Mouse (Mus musculus): ENCODE results near the gene Kalrn. TPM values are rescaled to one million over a fixed set of nuclear protein-coding genes. Genes with fewer than 3 reads are reported as not detected.

Kalrn gene
- polyA plus RNA-seq, 1 experiment from 2014 or later: 11.3 TPM

- no peak overlapping the region for H3K4me3 ChIP-seq
- H3K27me3 ChIP-seq (ENCODE audit: low read depth, poor library complexity, severe bottlenecking): no peaks in the 10 kb centered on the region
- H3K4me1 ChIP-seq: peaks cover 59% of the 10 kb centered on the region
- H3K27ac ChIP-seq (replicated peaks): no peak overlapping the region
- DNase-seq (ENCODE audit: low spot score): no peak
- 86% methylated on average over 12 of the region's 12 CpGs for WGBS
- peaks cover 4% of the 10 kb centered on the region; the same call in 1 of the 2 replicates for H3K36me3 ChIP-seq
- H3K9me3 ChIP-seq (replicated peaks): no peaks in the 10 kb centered on the region; the same call in 1 of the 2 replicates
These were observed 56.4 kb downstream of the Kalrn start for GRCm38 (mm10) chr16:34516891-34517398.

DNA sequence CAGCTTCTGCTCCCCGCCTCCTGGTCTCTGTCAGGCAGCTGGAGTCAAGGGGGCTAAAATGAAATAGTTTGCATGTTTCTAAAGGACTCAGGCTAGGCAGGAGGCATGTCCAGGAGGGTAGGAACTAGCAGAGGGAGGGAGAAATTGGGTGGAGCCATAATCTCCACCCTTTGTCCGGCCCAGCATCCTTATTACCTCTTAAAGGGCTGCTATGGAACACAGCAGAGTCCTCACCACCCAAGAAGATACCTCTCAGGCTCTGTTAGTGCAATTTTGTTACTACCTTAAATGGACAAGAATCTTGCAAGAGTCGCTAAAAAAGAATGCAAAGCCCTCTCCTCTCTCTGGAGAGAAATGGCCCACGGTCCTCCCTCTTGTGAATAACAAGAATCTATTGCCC is 57.8 kb downstream of the Kalrn start:
- H3K4me1 ChIP-seq: peaks cover 59% of the 10 kb centered on the region
- H3K27me3 ChIP-seq (ENCODE audit: low read depth, poor library complexity, severe bottlenecking): no peaks in the 10 kb centered on the region
- WGBS: 83% methylated on average over 4 of the region's 4 CpGs
- DNase-seq (ENCODE audit: low spot score): no peak
- no peak overlapping the region for H3K27ac ChIP-seq (replicated peaks)
- H3K4me3 ChIP-seq: no peak overlapping the region
- H3K36me3 ChIP-seq: peaks cover 3% of the 10 kb centered on the region; the same call in 1 of the 2 replicates
- H3K9me3 ChIP-seq (replicated peaks): no peaks in the 10 kb centered on the region; the same call in 1 of the 2 replicates

GRCm38 (mm10) chr16:34513956-34514593 is 59.3 kb downstream of the Kalrn start:
- DNase-seq (ENCODE audit: low spot score): no peak

GRCm38 (mm10) chr16:34512326-34512725 is 61.0 kb downstream of the Kalrn start:
- peaks cover 52% of the 10 kb centered on the region for H3K4me1 ChIP-seq
- WGBS: 92% methylated on average over 4 of the region's 4 CpGs
- no peak for DNase-seq (ENCODE audit: low spot score)
- H3K27me3 ChIP-seq (ENCODE audit: low read depth, poor library complexity, severe bottlenecking): no peaks in the 10 kb centered on the region
- no peaks in the 10 kb centered on the region for H3K36me3 ChIP-seq
- no peak overlapping the region for H3K27ac ChIP-seq (replicated peaks)
- H3K4me3 ChIP-seq: no peak overlapping the region
- no peaks in the 10 kb centered on the region for H3K9me3 ChIP-seq (replicated peaks)

More at GRCm38 (mm10) chr16:34513956-34514593, 59.3 kb downstream of the Kalrn start:
- Histone ChIP-seq H3K9me3 (replicated peaks) (no peaks in the 10 kb centered on the region), H3K4me3 (no peak overlapping the region), H3K4me1 (peaks cover 63% of the 10 kb centered on the region), H3K27me3 (ENCODE audit: low read depth, poor library complexity, severe bottlenecking) (no peaks in the 10 kb centered on the region), H3K27ac (replicated peaks) (0 out of 2 replicates have a peak overlapping the region, but pooled peaks have one; percentile 39), H3K36me3 (no peaks in the 10 kb centered on the region)
- 79% methylated on average over 13 of the region's 13 CpGs for WGBS

GRCm38 (mm10) chr16:34508125-34508524 is 65.2 kb downstream of the Kalrn start:
- WGBS: 91% methylated on average over 1 of the region's 1 CpGs
- no peak for DNase-seq (ENCODE audit: low spot score)

GRCm38 (mm10) chr16:34506048-34506447 is 67.3 kb downstream of the Kalrn start:
- WGBS: 89% methylated on average over 2 of the region's 2 CpGs
- H3K4me1 ChIP-seq: peaks cover 18% of the 10 kb centered on the region
- H3K4me3 ChIP-seq: no peak overlapping the region
- DNase-seq (ENCODE audit: low spot score): no peak
- no peaks in the 10 kb centered on the region for H3K36me3 ChIP-seq
- no peaks in the 10 kb centered on the region for H3K9me3 ChIP-seq (replicated peaks)
- no peaks in the 10 kb centered on the region for H3K27me3 ChIP-seq (ENCODE audit: low read depth, poor library complexity, severe bottlenecking)
- H3K27ac ChIP-seq (replicated peaks): no peak overlapping the region

More at GRCm38 (mm10) chr16:34508125-34508524, 65.2 kb downstream of the Kalrn start:
- no peaks in the 10 kb centered on the region for H3K36me3 ChIP-seq
- no peak overlapping the region for H3K27ac ChIP-seq (replicated peaks)
- H3K9me3 ChIP-seq (replicated peaks): no peaks in the 10 kb centered on the region
- no peaks in the 10 kb centered on the region for H3K27me3 ChIP-seq (ENCODE audit: low read depth, poor library complexity, severe bottlenecking)
- H3K4me1 ChIP-seq: peaks cover 18% of the 10 kb centered on the region
- no peak overlapping the region for H3K4me3 ChIP-seq

- H3K36me3 ChIP-seq: no peaks in the 10 kb centered on the region
- H3K9me3 ChIP-seq (replicated peaks): no peaks in the 10 kb centered on the region
- H3K4me3 ChIP-seq: no peak overlapping the region
- H3K4me1 ChIP-seq: peaks cover 8% of the 10 kb centered on the region; the same call in 1 of the 2 replicates
- 91% methylated on average over 10 of the region's 10 CpGs for WGBS
- no peak for DNase-seq (ENCODE audit: low spot score)
- H3K27ac ChIP-seq (replicated peaks): no peak overlapping the region
- no peaks in the 10 kb centered on the region for H3K27me3 ChIP-seq (ENCODE audit: low read depth, poor library complexity, severe bottlenecking)
These were observed 69.1 kb downstream of the Kalrn start for GRCm38 (mm10) chr16:34504250-34504649.

DNA sequence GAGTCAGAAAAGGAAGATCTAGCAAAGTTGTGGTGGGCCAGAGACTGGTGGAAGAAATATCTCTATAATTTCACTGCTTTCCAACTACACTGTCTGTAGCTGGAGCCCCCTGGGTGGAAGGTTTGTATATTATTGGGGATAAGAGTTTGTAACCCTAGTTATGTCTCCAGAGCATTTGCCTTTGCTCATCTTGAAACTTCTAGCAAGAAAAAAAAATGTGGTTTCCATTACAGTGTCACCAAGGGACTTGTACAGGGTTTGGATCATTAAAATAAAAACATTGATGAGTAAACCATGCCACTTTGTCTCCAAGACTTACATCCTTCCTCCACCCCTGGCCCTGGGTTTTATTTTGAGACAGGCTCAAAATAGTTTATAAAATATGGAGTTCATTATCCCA is 71.2 kb downstream of the Kalrn start:
- no peak overlapping the region for H3K27ac ChIP-seq (replicated peaks)
- H3K4me1 ChIP-seq: 0 out of 2 replicates have a peak, but pooled peaks cover 3% of the 10 kb centered on the region
- 0 out of 2 replicates have a peak, but pooled peaks cover 6% of the 10 kb centered on the region for H3K36me3 ChIP-seq
- peaks cover 7% of the 10 kb centered on the region; the same call in 1 of the 2 replicates for H3K9me3 ChIP-seq (replicated peaks)
- no peaks in the 10 kb centered on the region for H3K27me3 ChIP-seq (ENCODE audit: low read depth, poor library complexity, severe bottlenecking)
- DNase-seq (ENCODE audit: low spot score): no peak
- H3K4me3 ChIP-seq: no peak overlapping the region

- Histone ChIP-seq H3K27me3 (ENCODE audit: low read depth, poor library complexity, severe bottlenecking) (no peaks in the 10 kb centered on the region), H3K27ac (replicated peaks) (no peak overlapping the region), H3K4me1 (peaks cover 16% of the 10 kb centered on the region), H3K9me3 (replicated peaks) (peaks cover 9% of the 10 kb centered on the region; the same call in 1 of the 2 replicates), H3K4me3 (no peak overlapping the region), H3K36me3 (0 out of 2 replicates have a peak, but pooled peaks cover 6% of the 10 kb centered on the region)
- DNase-seq (ENCODE audit: low spot score): no peak
- WGBS: 96% methylated on average over 1 of the region's 1 CpGs
These were observed 78.6 kb downstream of the Kalrn start for GRCm38 (mm10) chr16:34494741-34495140.

DNA sequence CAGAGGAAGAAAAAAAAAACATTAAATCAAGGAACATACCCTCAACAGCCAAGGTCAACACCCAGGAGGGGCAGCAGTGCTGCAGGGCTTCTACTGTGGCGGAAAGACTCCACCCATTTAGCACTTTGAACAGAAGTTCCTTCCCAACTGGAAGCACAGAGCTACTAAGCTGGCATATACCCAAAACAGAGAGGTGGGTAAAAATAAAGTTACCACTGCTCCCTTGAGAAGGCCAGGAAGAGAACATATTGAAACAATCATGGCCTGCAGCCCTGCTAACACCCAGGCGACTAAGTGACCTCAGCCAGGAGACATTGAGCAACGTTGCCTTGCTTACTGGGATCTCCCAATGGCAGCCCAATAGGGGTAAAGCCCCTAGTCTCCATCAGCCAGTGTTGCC is 79.4 kb downstream of the Kalrn start:
- DNase-seq (ENCODE audit: low spot score): no peak
- Histone ChIP-seq H3K27me3 (ENCODE audit: low read depth, poor library complexity, severe bottlenecking) (no peaks in the 10 kb centered on the region), H3K9me3 (replicated peaks) (0 out of 2 replicates have a peak, but pooled peaks cover 7% of the 10 kb centered on the region), H3K4me3 (no peak overlapping the region), H3K36me3 (0 out of 2 replicates have a peak, but pooled peaks cover 5% of the 10 kb centered on the region), H3K4me1 (peaks cover 19% of the 10 kb centered on the region), H3K27ac (replicated peaks) (no peak overlapping the region)
- WGBS: 84% methylated on average over 3 of the region's 3 CpGs

GRCm38 (mm10) chr16:34491225-34491624 is 82.1 kb downstream of the Kalrn start:
- Histone ChIP-seq H3K4me3 (no peak overlapping the region), H3K9me3 (replicated peaks) (no peaks in the 10 kb centered on the region), H3K4me1 (peaks cover 22% of the 10 kb centered on the region), H3K27me3 (ENCODE audit: low read depth, poor library complexity, severe bottlenecking) (no peaks in the 10 kb centered on the region), H3K36me3 (no peaks in the 10 kb centered on the region), H3K27ac (replicated peaks) (no peak overlapping the region)
- 75% methylated on average over 8 of the region's 8 CpGs for WGBS
- DNase-seq (ENCODE audit: low spot score): no peak

DNA sequence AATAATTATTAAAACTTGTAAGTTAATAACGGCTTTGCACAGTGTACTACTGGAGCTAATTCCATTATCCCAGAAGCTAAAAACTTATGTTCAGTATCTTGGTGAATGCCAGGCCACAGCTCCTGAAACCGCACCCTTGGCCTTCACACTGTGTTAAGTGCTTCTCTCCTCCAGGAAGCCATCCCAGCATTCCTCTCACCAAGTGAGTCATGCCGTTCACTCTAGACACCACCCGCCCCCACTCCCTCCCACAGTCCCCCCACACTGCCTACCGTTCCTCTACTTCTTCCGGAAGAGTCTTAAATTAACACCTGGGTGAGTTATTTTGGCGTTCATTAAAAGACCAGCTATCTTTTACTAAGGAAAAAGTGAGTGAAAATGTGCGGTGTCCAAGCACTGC is 82.8 kb downstream of the Kalrn start:
- Histone ChIP-seq H3K27me3 (ENCODE audit: low read depth, poor library complexity, severe bottlenecking) (no peaks in the 10 kb centered on the region), H3K36me3 (no peaks in the 10 kb centered on the region)

DNA sequence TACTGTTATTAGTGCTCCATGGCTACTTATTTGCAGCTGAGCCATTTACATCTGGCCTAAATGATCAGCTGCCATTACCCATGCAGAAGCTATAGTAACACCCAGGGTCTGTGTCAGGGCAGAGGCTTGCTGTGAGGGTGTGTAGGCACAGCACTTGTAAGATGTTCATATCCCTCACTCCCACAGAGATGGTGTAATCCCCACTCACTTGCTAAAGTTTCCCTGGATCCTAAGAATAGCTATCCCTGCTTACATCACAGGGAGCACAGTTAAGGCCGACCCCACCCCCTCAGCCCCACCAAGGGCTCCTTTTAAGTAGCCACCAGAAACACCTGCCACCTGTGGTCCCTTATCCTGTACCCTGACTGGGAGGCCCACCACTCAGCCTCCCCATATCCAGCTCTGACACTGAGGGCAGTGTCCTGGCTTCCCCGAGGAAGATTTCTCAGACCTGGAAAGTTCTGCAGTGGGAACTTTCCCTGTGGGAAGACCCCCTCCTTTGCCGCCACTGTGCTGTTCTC is 83.5 kb downstream of the Kalrn start:
- Histone ChIP-seq H3K4me1 (peaks cover 34% of the 10 kb centered on the region), H3K36me3 (no peaks in the 10 kb centered on the region), H3K9me3 (replicated peaks) (no peaks in the 10 kb centered on the region), H3K27ac (replicated peaks) (no peak overlapping the region), H3K4me3 (no peak overlapping the region), H3K27me3 (ENCODE audit: low read depth, poor library complexity, severe bottlenecking) (no peaks in the 10 kb centered on the region)
- WGBS: 61% methylated on average over 3 of the region's 3 CpGs
- no peak for DNase-seq (ENCODE audit: low spot score)

More for the DNA sequence above, 82.8 kb downstream of the Kalrn start:
- H3K4me1 ChIP-seq: peaks cover 29% of the 10 kb centered on the region
- H3K27ac ChIP-seq (replicated peaks): no peak overlapping the region
- no peaks in the 10 kb centered on the region for H3K9me3 ChIP-seq (replicated peaks)
- no peak overlapping the region for H3K4me3 ChIP-seq
- 58% methylated on average over 8 of the region's 8 CpGs for WGBS
- no peak for DNase-seq (ENCODE audit: low spot score)

All from midbrain, embryonic 10.5 days (tissue).